Mouse (Mus musculus) liver, embryonic 14.5 days (tissue): Measurements from ENCODE around the gene Mgll.

Experiments
- CTCF ChIP-seq: IDR thresholded peaks from 2 replicates; pipeline ENCODE4 v1.5.1; 2016; ENCODE audit warnings: antibody characterized with exemption, low read depth, control low read depth
- EP300 ChIP-seq: IDR thresholded peaks from 2 replicates; pipeline ENCODE4 v1.6.1; 2016; ENCODE audit warnings: antibody characterized with exemption, low read depth

- TF ChIP-seq CTCF (no peak), EP300 (no peak)
Observed at GRCm38 (mm10) chr6:88675815-88676214, 48.4 kb upstream of the Mgll start.
